Mouse (Mus musculus) C2C12 (cell line): ENCODE measurements around the gene Tmem216. TPM values are rescaled to one million over a fixed set of nuclear protein-coding genes. Genes with fewer than 3 reads are reported as not detected.
A peak's percentile ranks its signal among the peaks of the same experiment; 100 is the strongest.

Experiments
- H3K27me3 ChIP-seq: one replicate; pipeline ENCODE4 v1.6.1; 2011; ENCODE audit not compliant: control insufficient read depth, insufficient read depth, insufficient read length
- H3K36me3 ChIP-seq: one replicate; pipeline ENCODE4 v1.6.1; 2011; ENCODE audit not compliant: control insufficient read depth, insufficient read depth
- H3K4me3 ChIP-seq: one replicate; pipeline ENCODE4 v1.5.1; 2011; ENCODE audit warnings: mild to moderate bottlenecking, control low read depth; ENCODE audit not compliant: poor library complexity, insufficient read depth, severe bottlenecking
- H3K79me2 ChIP-seq: one replicate; pipeline ENCODE4 v1.6.1; 2011; ENCODE audit not compliant: control insufficient read depth, insufficient read depth
- H3K79me3 ChIP-seq: one replicate; pipeline ENCODE4 v1.6.1; 2011; ENCODE audit warnings: low read depth, control low read depth
- H3ac ChIP-seq: one replicate; pipeline ENCODE3; 2011; ENCODE audit warnings: low read depth; ENCODE audit not compliant: control insufficient read depth, insufficient read length
- CEBPB ChIP-seq: IDR thresholded peaks from one replicate; pipeline ENCODE4 v1.6.1; 2011; ENCODE audit warnings: low read depth, mild to moderate bottlenecking, control low read depth, moderate library complexity
- CTCF ChIP-seq: IDR thresholded peaks from one replicate; pipeline ENCODE4 v1.5.1; 2011; ENCODE audit not compliant: control insufficient read depth, insufficient read depth, insufficient read length
- FOSL1 ChIP-seq: IDR thresholded peaks from one replicate; pipeline ENCODE4 v1.8.0; 2011; ENCODE audit warnings: mild to moderate bottlenecking, low read length; ENCODE audit not compliant: poor library complexity, insufficient read depth, severe bottlenecking
- MAX ChIP-seq: IDR thresholded peaks from one replicate; pipeline ENCODE4 v1.6.1; 2011; ENCODE audit warnings: mild to moderate bottlenecking, control low read depth
- MYOD1 ChIP-seq: IDR thresholded peaks from one replicate; pipeline ENCODE4 v1.6.1; 2011; ENCODE audit warnings: low read depth; ENCODE audit not compliant: control insufficient read depth, insufficient read length
- MYOG ChIP-seq: IDR thresholded peaks from one replicate; pipeline ENCODE4 v1.6.1; 2011; ENCODE audit not compliant: control insufficient read depth, insufficient read length; ENCODE audit errors: extremely low read depth
- USF1 ChIP-seq: IDR thresholded peaks from one replicate; pipeline ENCODE4 v1.6.1; 2011; ENCODE audit warnings: low read depth, mild to moderate bottlenecking, control low read depth, moderate library complexity
- polyA plus RNA-seq: library from polyadenylated mRNA; unstranded; fragments of >200 nt; fragmentation: generic; extraction: Trizol; gene quantifications from one replicate; pipeline ENCODE4 v1.2.1, GENCODE M21; 2012; ENCODE audit warnings: missing spikeins

The Tmem216 gene
- polyA plus RNA-seq, 1 experiment, result 25.2 TPM

DNA sequence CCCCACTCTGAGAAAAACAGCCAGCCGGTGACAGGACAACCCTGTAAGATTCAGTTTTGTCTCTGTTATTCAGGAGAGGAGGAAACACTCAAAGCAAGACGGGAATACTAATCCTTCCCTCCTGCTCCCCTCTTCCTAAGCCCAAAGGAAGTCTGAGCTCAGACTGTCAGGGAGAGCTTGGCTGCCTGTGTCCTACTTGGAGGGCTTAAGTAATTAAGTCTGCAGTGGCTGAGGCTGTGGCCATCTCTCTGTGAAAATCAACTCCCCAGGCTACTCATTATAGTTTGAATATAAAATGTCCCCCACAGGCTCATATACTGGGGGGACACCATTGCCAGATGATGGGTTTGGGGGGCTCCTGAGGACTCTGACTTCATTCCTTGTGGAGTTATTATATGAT is 59.1 kb downstream of the Tmem216 start:
- Histone ChIP-seq H3K4me3 (no peak overlapping the region), H3K79me3 (no peaks in the 10 kb centered on the region), H3K27me3 (no peaks in the 10 kb centered on the region), H3K79me2 (no peaks in the 10 kb centered on the region), H3ac (no peak overlapping the region), H3K36me3 (peaks cover 22% of the 10 kb centered on the region)
- no peak for TF ChIP-seq MYOD1

DNA sequence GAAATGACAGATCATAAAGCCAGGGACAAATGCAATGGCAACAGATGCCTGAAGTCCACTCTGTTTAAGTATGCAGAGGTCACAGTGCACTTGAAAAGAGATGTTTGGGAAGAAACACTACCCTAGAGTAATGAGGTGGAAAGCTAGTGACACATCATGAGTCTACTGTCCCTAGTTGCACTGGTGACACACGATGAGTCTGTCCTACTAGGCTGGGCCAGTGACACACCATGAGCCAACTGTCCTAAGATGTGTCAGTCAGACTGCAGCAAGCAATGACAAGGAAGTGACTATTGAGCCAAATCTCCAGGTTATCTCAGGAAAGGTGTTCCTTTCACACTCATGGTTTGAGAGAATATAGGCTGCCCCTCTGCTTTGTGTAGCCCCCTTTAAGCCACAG is 60.4 kb downstream of the Tmem216 start:
- Histone ChIP-seq H3ac (no peak overlapping the region), H3K36me3 (peaks cover 9% of the 10 kb centered on the region), H3K79me3 (no peaks in the 10 kb centered on the region), H3K27me3 (no peaks in the 10 kb centered on the region), H3K4me3 (no peak overlapping the region), H3K79me2 (no peaks in the 10 kb centered on the region)
- TF ChIP-seq MAX, result no peak
- no peak for TF ChIP-seq USF1
- no peak for TF ChIP-seq MYOG
- TF ChIP-seq MYOD1, result peak; percentile 46
- TF ChIP-seq CTCF, result no peak
- peak; percentile 85 for TF ChIP-seq FOSL1
- TF ChIP-seq CEBPB, result no peak

DNA sequence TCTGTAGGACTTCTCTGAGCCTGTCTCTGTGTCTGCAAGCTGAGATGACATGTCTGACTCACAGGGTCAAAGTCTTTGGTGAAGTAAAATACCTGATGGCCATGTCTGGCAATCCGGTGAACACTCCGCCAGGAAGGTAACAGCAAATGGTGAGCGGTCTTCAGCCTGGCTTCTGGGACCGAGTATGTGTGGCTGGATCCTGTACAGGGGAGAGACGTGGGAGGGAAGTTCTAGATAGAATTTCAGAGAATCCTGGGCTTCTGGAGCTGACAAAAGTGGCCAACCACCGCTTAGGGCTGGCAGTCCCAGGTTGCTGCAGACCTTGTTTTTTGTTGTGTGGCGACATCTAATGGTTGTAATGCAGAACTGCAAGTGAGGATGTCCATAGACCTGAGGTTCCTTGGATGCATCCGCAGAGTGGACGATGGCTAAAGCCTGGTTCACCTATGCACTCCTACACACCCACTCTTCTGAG is 69.7 kb downstream of the Tmem216 start:
- peaks cover 3% of the 10 kb centered on the region for H3K27me3 ChIP-seq
- H3K36me3 ChIP-seq, result no peaks in the 10 kb centered on the region
- H3ac ChIP-seq, result no peak overlapping the region
- H3K79me3 ChIP-seq, result no peaks in the 10 kb centered on the region
- H3K4me3 ChIP-seq, result no peak overlapping the region
- H3K79me2 ChIP-seq, result no peaks in the 10 kb centered on the region
- no peak for TF ChIP-seq CEBPB
- no peak for TF ChIP-seq MYOG
- peak; percentile 82 for TF ChIP-seq CTCF
- TF ChIP-seq USF1, result no peak

Other genes starting within 250 kb of the Tmem216 start
- 0.23 TPM for gene Syt7, start 167.1 kb downstream of the Tmem216 start, polyA plus RNA-seq
- gene Lrrc10b, start 98.8 kb downstream of the Tmem216 start, polyA plus RNA-seq, result 0.07 TPM
- gene Ppp1r32, start 73.3 kb downstream of the Tmem216 start, polyA plus RNA-seq, result 0.04 TPM
- gene Cpsf7, start 31.0 kb downstream of the Tmem216 start, polyA plus RNA-seq, result 26.5 TPM
- 35.4 TPM for gene Sdhaf2, start 30.1 kb downstream of the Tmem216 start, polyA plus RNA-seq
- gene Cyb561a3, start 20.9 kb upstream of the Tmem216 start, polyA plus RNA-seq, result 21.0 TPM
- 39.2 TPM for gene Tmem138, start 21.1 kb upstream of the Tmem216 start, polyA plus RNA-seq
- gene Ddb1, start 49.1 kb upstream of the Tmem216 start, polyA plus RNA-seq, result 513 TPM
- gene Tkfc, start 49.4 kb upstream of the Tmem216 start, polyA plus RNA-seq, result 15.7 TPM
- 0.11 TPM for gene Vwce, start 78.0 kb upstream of the Tmem216 start, polyA plus RNA-seq
- gene Pga5, start 121.8 kb upstream of the Tmem216 start, polyA plus RNA-seq, result not detected
- gene Vps37c, start 132.5 kb upstream of the Tmem216 start, polyA plus RNA-seq, result 21.9 TPM
- 0.04 TPM for gene Cd5, start 182.8 kb upstream of the Tmem216 start, polyA plus RNA-seq